Mouse (Mus musculus): ENCODE measurements at regions not wholly inside any gene's neighbourhood (a gene's known extent, or its start where the extent isn't known, plus 50 kb on each side); places are given as distances from the start of the nearest gene placed in this dataset.

- TF ChIP-seq CTCF (IDR thresholded peaks at IDR 0.05; ENCODE audit: borderline replicate concordance, insufficient read depth, low read depth, low read length): no peak
- TF ChIP-seq POLR2A (IDR thresholded peaks at IDR 0.05; ENCODE audit: borderline replicate concordance, insufficient read depth, low read length): no peak
Measured at GRCm38 (mm10) chr1:23256630-23257001, 141.0 kb downstream of the Ogfrl1 start.

Measured in cerebellum, adult 2 months (tissue).